Mouse (Mus musculus) G1E (cell line): Measurements from ENCODE around the gene Ctcf. TPM values are rescaled to one million over a fixed set of nuclear protein-coding genes. Genes with fewer than 3 reads are reported as not detected.

Experiments used
- ATAC-seq: 2 replicates; pipeline ENCODE4 v1.8.0; 2016; ENCODE audit warnings: mild to moderate bottlenecking; ENCODE audit not compliant: insufficient number of reproducible peaks, poor library complexity, low FRiP score, severe bottlenecking; ENCODE audit errors: extremely low read depth
- DNase-seq: peaks from one replicate; pipeline ENCODE4 v3.0.0; 2012; ENCODE audit warnings: low spot score
- H3K27me3 ChIP-seq: 2 replicates; pipeline ENCODE4 v1.6.1; 2012; ENCODE audit warnings: mild to moderate bottlenecking, low read length, inconsistent platforms; ENCODE audit not compliant: insufficient read depth
- H3K36me3 ChIP-seq: replicated peaks from 2 replicates; pipeline ENCODE3; 2012; ENCODE audit warnings: mild to moderate bottlenecking, inconsistent platforms
- H3K4me1 ChIP-seq: 2 replicates; pipeline ENCODE4 v1.6.1; 2012; ENCODE audit warnings: low read depth, low read length, inconsistent platforms, mixed read lengths; ENCODE audit not compliant: insufficient read depth
- H3K4me3 ChIP-seq: 2 replicates; pipeline ENCODE4 v1.5.1; 2012; ENCODE audit warnings: low read depth, mild to moderate bottlenecking, inconsistent platforms, low read length, moderate library complexity, mixed read lengths
- H3K9me3 ChIP-seq: replicated peaks from 2 replicates; pipeline ENCODE4 v1.6.1; 2012; ENCODE audit warnings: inconsistent platforms
- CTCF ChIP-seq: IDR thresholded peaks from 2 replicates; pipeline ENCODE4 v1.5.1; 2012; ENCODE audit warnings: low read depth, low read length, inconsistent platforms, mixed read lengths
- GATA1 ChIP-seq: IDR thresholded peaks from 2 replicates; pipeline ENCODE4 v1.6.1; 2012; ENCODE audit warnings: borderline replicate concordance, low read length, inconsistent platforms, mixed read lengths
- GATA2 ChIP-seq: IDR thresholded peaks from 2 replicates; pipeline ENCODE4 v1.6.1; 2012; ENCODE audit warnings: low read depth, low read length, inconsistent platforms, borderline replicate concordance
- POLR2AphosphoS5 ChIP-seq: IDR thresholded peaks from 2 replicates; pipeline ENCODE4 v1.6.1; 2012; ENCODE audit warnings: low read depth, low read length, inconsistent platforms; ENCODE audit not compliant: insufficient replicate concordance
- TAL1 ChIP-seq: conservative IDR thresholded peaks from 2 replicates; pipeline ENCODE4 v1.6.1; 2012; ENCODE audit warnings: low read depth, low read length, inconsistent platforms, mixed read lengths
- polyA plus RNA-seq: library from polyadenylated mRNA; stranded (reverse); fragments of >175 nt; gene quantifications from 2 replicates; pipeline ENCODE4 v1.2.3, GENCODE M21; 2012
- total RNA-seq, 2 experiments: library from RNA; stranded (forward) in 1 of 2; stranded (reverse) in 1 of 2; fragments of 200-1000 nt in 1 of 2; fragments of >200 nt in 1 of 2; fragmentation: Nextera tagmentation in 1 of 2; gene quantifications; 2 replicates each; pipeline ENCODE4 v1.2.3; 2014 to 2017

Ctcf gene
- total and polyA plus RNA-seq, 3 experiments, result 78.9 to 155 (median 133) TPM

DNA sequence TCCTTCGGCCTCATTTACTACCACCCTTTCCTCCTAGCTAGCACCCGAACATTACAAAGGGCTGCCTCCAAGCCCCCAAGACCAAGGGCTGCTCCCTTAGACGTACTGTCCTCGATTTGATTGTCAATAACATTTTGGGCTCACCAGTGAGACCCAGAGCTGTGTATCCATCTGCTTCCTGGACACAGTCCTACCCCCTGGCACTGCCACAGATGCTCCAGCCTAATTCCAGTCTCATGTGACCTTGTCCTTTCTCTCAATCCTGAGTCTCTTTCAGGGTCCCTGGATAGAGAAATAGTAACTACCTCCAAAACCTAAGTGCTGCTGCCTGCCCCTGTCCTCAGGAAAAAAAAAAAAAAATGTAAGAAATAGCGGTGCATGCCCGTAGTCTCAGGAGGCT, 68.6 kb downstream of the Ctcf start:
- no peak for TF ChIP-seq POLR2AphosphoS5
- no peak for TF ChIP-seq GATA1
- TF ChIP-seq TAL1, result no peak
- no peak for TF ChIP-seq GATA2
- H3K36me3 ChIP-seq, result peaks cover 50% of the 10 kb centered on the region
- ATAC-seq (no peak), DNase-seq (no peak)
- H3K9me3 ChIP-seq, result no peaks in the 10 kb centered on the region
- peaks cover 63% of the 10 kb centered on the region for H3K4me1 ChIP-seq
- no peaks in the 10 kb centered on the region; the same call in 1 of the 2 replicates for H3K27me3 ChIP-seq
- H3K4me3 ChIP-seq, result no peak overlapping the region

DNA sequence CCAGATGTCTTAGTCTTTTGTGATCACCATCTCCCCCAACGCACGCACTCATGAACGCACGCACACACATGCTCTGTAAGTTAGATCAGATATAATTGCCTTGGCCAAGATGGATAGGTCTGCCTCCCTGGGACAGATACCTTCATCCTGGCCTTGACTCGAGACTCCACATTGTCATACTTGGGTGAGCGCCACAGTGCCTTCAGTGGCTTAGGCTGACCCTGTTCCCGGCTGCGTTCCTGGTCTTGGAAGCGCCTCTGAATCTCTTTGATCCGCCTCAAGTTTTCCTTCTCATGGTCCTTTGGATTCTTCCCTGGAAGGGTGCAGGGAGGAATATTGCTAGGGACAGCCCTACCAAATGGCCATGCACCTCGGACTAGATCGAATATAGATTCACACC, 70.1 kb downstream of the Ctcf start:
- Histone ChIP-seq H3K4me3 (peak overlapping the region; percentile 85; the same call in 1 of the 2 replicates), H3K4me1 (peaks cover 55% of the 10 kb centered on the region)
- no peak for DNase-seq

DNA sequence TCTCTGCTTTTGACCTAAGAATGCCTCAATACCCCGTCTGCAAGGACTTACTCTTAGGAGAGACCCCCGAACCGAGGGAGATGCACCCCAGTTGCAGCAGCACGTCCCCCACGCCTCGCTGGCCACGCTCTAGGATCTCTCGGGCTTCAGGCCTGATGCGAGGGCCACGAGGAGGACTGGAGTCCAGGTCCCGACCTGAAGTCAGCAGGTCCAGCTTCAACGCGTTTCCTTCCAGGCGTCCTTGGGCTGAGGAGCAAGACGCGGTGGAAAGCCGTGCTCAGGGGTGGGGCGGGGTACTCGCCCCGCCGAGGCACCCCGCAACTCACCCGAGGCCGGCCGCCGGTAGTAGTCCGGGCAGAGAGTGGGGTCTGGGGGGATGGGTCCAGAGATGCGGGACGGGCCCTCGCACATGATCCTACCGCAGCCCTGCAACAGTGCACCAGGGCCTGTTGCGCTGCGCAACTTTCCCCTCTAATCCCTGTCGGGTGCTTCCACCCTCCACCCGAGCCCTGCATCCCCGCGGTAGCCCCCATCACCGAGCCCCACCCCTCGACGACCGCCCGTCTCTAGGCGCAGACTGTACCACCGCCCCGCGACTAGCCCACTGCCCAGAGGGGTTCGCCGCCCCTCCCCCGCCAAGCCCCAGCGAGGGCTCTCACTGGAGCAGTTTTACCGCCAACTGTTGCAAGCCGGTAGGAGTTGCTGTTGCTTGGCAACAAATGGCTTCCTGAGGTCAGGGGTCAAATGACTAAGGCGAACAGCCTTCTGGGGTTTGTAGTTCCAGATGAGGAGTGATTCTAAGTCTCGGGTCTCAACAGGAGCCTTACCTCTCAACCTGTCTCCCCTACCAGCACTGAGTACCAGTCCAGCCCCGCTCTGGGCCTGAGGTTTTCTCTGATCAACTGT, 71.4 kb downstream of the Ctcf start, which contains the start of the genes 4933405L10Rik and Enkd1:
Gene 4933405L10Rik (plus strand): TSS at position 158 of the 906 bp plus-strand sequence.
Gene Enkd1 (minus strand): TSS at position 713 of the 906 bp plus-strand sequence.
- peaks cover 48% of the 10 kb centered on the region for H3K4me1 ChIP-seq
- peak; percentile 92 for DNase-seq

More for the DNA sequence above, 70.1 kb downstream of the Ctcf start:
- Histone ChIP-seq H3K9me3 (no peaks in the 10 kb centered on the region), H3K27me3 (no peaks in the 10 kb centered on the region; the same call in 1 of the 2 replicates), H3K36me3 (peaks cover 47% of the 10 kb centered on the region)
- TF ChIP-seq GATA1 (no peak), TAL1 (no peak), POLR2AphosphoS5 (no peak), CTCF (no peak), GATA2 (no peak)
- ATAC-seq, result no peak

DNA sequence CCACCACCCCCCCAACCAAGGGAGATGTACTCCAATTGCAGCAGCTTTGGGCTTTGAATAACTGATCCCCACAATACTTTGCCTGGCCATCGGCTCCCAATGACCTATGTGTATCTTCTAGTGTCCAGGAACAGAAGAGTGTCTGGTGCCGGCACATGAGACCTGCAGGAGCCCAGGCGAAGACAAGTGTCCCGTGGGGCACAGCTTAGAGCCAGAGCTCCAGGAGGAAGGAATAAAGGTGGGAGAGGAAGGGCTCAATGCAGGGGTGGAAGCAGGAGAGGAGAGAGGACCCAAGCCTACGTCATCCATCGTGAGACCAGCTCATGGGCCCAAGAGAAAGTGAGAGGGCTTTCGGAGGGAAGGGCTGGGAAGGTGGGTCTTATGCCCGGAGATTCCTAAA, 72.3 kb downstream of the Ctcf start:
- DNase-seq (no peak), ATAC-seq (no peak)
- Histone ChIP-seq H3K36me3 (peaks cover 27% of the 10 kb centered on the region), H3K27me3 (no peaks in the 10 kb centered on the region; the same call in 1 of the 2 replicates), H3K4me1 (peaks cover 41% of the 10 kb centered on the region), H3K9me3 (no peaks in the 10 kb centered on the region), H3K4me3 (no peak overlapping the region; the same call in 1 of the 2 replicates)
- TF ChIP-seq GATA1 (no peak), POLR2AphosphoS5 (no peak), CTCF (no peak), TAL1 (no peak)

More for the DNA sequence above, 71.4 kb downstream of the Ctcf start, which contains the start of the genes 4933405L10Rik and Enkd1:
- peak; percentile 84 for ATAC-seq
- TF ChIP-seq GATA2 (no peak), TAL1 (no peak), CTCF (no peak), GATA1 (no peak), POLR2AphosphoS5 (no peak)
- Histone ChIP-seq H3K36me3 (peaks cover 36% of the 10 kb centered on the region), H3K27me3 (no peaks in the 10 kb centered on the region; the same call in 1 of the 2 replicates), H3K9me3 (no peaks in the 10 kb centered on the region), H3K4me3 (peak within 1 kb of the TSS; percentile 85)

DNA sequence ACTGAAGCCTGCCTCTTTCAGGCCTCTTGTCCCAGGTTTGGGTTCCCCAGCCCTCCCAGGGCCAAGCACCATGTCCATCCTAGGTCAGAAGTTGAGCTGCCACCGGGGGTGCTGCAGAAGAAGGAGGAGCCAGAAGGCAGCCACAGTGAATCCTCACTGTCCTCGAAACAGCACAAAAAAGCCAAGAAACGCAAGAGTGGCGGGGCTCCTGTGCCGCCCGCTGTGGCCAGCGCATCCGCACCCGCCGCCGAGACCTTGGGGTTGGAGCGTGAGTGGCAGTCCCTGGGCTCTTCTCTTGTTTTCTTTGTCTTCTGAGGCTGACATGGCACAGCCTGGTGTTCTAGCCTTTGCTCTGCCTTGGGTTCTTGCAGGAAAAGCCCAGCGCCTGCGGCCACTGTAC, 72.9 kb downstream of the Ctcf start:
- ATAC-seq (no peak), DNase-seq (no peak)
- H3K9me3 ChIP-seq, result no peaks in the 10 kb centered on the region
- peaks cover 38% of the 10 kb centered on the region for H3K4me1 ChIP-seq
- no peak overlapping the region for H3K4me3 ChIP-seq
- H3K27me3 ChIP-seq, result no peaks in the 10 kb centered on the region; the same call in 1 of the 2 replicates
- no peak for TF ChIP-seq TAL1
- no peak for TF ChIP-seq CTCF
- TF ChIP-seq POLR2AphosphoS5, result no peak
- TF ChIP-seq GATA1, result no peak
- no peak for TF ChIP-seq GATA2
- peaks cover 20% of the 10 kb centered on the region for H3K36me3 ChIP-seq

DNA sequence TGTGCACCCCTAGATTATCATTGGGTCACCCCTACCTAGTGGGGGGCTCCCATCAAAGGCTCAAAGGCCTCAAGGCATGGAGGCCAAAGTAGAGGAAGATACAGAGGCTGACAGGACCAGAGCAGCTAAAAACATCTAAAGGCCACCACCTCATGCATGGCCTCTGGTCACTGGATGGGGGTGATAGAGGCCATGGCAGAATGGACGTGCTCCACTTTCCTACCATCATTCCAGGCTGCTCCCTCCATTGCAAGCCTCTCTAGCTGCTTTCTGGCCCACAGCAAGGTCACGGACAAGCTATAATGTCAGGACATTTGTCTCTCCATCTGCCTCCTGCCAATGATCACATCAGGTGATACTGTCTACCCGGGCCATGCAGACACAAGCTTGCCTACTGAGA, 75.9 kb downstream of the Ctcf start:
- no peak for DNase-seq
- no peak overlapping the region for H3K4me3 ChIP-seq
- no peak for TF ChIP-seq POLR2AphosphoS5
- TF ChIP-seq GATA1, result no peak
- no peak for TF ChIP-seq GATA2
- no peak for TF ChIP-seq CTCF
- TF ChIP-seq TAL1, result no peak
- no peak for ATAC-seq
- peaks cover 8% of the 10 kb centered on the region for H3K36me3 ChIP-seq
- no peaks in the 10 kb centered on the region for H3K9me3 ChIP-seq
- peaks cover 25% of the 10 kb centered on the region for H3K4me1 ChIP-seq
- H3K27me3 ChIP-seq, result no peaks in the 10 kb centered on the region; the same call in 1 of the 2 replicates
